Mouse (Mus musculus) kidney, adult 11 months (tissue): ENCODE results near the gene Ripor2.

Experiments used
- DNase-seq: peaks from one replicate; pipeline ENCODE4 v3.0.0; 2022

Ripor2 gene

GRCm38 (mm10) chr13:24619711-24620110, 37.7 kb downstream of the Ripor2 start:
- no peak for DNase-seq

- DNase-seq = peak; percentile 80
Measured at GRCm38 (mm10) chr13:24620439-24620838, 38.5 kb downstream of the Ripor2 start.

- no peak for DNase-seq
Measured at GRCm38 (mm10) chr13:24623631-24624030, 41.6 kb downstream of the Ripor2 start.

GRCm38 (mm10) chr13:24625071-24625470, 43.1 kb downstream of the Ripor2 start:
- no peak for DNase-seq

- DNase-seq = no peak
Measured at GRCm38 (mm10) chr13:24626698-24627436, 44.9 kb downstream of the Ripor2 start.

- DNase-seq = no peak
Measured at GRCm38 (mm10) chr13:24628192-24628591, 46.2 kb downstream of the Ripor2 start.

- no peak for DNase-seq
Measured at GRCm38 (mm10) chr13:24629073-24629621, 47.2 kb downstream of the Ripor2 start.

- DNase-seq = no peak
Measured at GRCm38 (mm10) chr13:24630364-24630763, 48.4 kb downstream of the Ripor2 start.

GRCm38 (mm10) chr13:24632988-24633577, 51.1 kb downstream of the Ripor2 start:
- DNase-seq = no peak

- DNase-seq = no peak
Measured at GRCm38 (mm10) chr13:24634346-24635120, 52.5 kb downstream of the Ripor2 start.

GRCm38 (mm10) chr13:24638371-24639214, 56.6 kb downstream of the Ripor2 start:
- DNase-seq = no peak

GRCm38 (mm10) chr13:24639215-24640165, 57.5 kb downstream of the Ripor2 start:
- no peak for DNase-seq

- DNase-seq = peak; percentile 16
Measured at GRCm38 (mm10) chr13:24640166-24640560, 58.2 kb downstream of the Ripor2 start.

GRCm38 (mm10) chr13:24640836-24641385, 58.9 kb downstream of the Ripor2 start:
- DNase-seq = no peak

- DNase-seq = no peak
Measured at GRCm38 (mm10) chr13:24641491-24642430, 59.8 kb downstream of the Ripor2 start.

- DNase-seq = no peak
Measured at GRCm38 (mm10) chr13:24645146-24645545, 63.2 kb downstream of the Ripor2 start.

- no peak for DNase-seq
Measured at GRCm38 (mm10) chr13:24646324-24646723, 64.3 kb downstream of the Ripor2 start.

- no peak for DNase-seq
Measured at GRCm38 (mm10) chr13:24647444-24647843, 65.5 kb downstream of the Ripor2 start.

GRCm38 (mm10) chr13:24648027-24648426, 66.0 kb downstream of the Ripor2 start:
- no peak for DNase-seq

- DNase-seq = no peak
Measured at GRCm38 (mm10) chr13:24648668-24649067, 66.7 kb downstream of the Ripor2 start.
